Mouse (Mus musculus): ENCODE results near the gene Spta1. TPM values are rescaled to one million over a fixed set of nuclear protein-coding genes. Genes with fewer than 3 reads are reported as not detected.

The Spta1 gene
- polyA plus RNA-seq, 1 experiment from 2014 or later: 0.54 TPM

- H3K9ac ChIP-seq: no peak overlapping the region
- no peaks in the 10 kb centered on the region for H3K4me1 ChIP-seq
- WGBS: 37% methylated on average over 2 of the region's 2 CpGs
- H3K4me3 ChIP-seq: no peak overlapping the region
- no peaks in the 10 kb centered on the region for H3K9me3 ChIP-seq
- no peak overlapping the region for H3K4me2 ChIP-seq
- H3K27ac ChIP-seq: no peak overlapping the region
- ATAC-seq (ENCODE audit: borderline replicate concordance, extremely low read depth, low FRiP score, low TSS enrichment): peak; percentile 77; the same call in 1 of the 2 replicates
- H3K36me3 ChIP-seq: no peaks in the 10 kb centered on the region
- no peaks in the 10 kb centered on the region for H3K27me3 ChIP-seq
Observed at GRCm38 (mm10) chr1:174171537-174171936, 1.0 kb upstream of the Spta1 start.

- Histone ChIP-seq H3K4me1 (no peaks in the 10 kb centered on the region), H3K36me3 (no peaks in the 10 kb centered on the region), H3K4me2 (no peak overlapping the region), H3K9me3 (no peaks in the 10 kb centered on the region), H3K27me3 (no peaks in the 10 kb centered on the region), H3K9ac (no peak overlapping the region), H3K4me3 (no peak overlapping the region), H3K27ac (no peak overlapping the region)
- ATAC-seq (ENCODE audit: borderline replicate concordance, extremely low read depth, low FRiP score, low TSS enrichment): no peak
- WGBS: 57% methylated on average over 7 of the region's 7 CpGs
Observed at GRCm38 (mm10) chr1:174204699-174205098, 32.1 kb downstream of the Spta1 start.

DNA sequence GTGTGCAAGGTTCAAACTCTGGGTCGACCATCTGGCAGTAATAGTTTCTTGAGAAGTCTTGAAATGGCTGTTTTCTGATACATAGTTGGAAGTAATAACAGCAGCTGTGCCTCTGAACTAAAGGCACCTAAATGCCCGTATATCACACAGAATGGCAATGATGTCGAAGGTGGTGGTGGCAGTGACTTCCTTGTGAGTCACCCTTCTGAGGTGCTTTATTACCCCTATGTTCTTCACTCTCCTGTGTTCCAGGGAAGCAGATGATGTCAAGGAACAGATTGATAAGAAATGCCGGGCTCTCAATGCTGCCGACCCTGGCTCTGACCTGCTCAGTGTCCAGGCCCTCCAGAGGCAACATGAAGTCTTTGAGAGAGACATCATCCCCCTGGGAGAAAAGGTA is 39.7 kb downstream of the Spta1 start:
- Histone ChIP-seq H3K36me3 (no peaks in the 10 kb centered on the region), H3K4me3 (no peak overlapping the region), H3K4me2 (no peak overlapping the region), H3K27me3 (no peaks in the 10 kb centered on the region), H3K4me1 (no peaks in the 10 kb centered on the region), H3K9ac (no peak overlapping the region), H3K9me3 (no peaks in the 10 kb centered on the region), H3K27ac (no peak overlapping the region)
- WGBS: 72% methylated on average over 5 of the region's 5 CpGs
- ATAC-seq (ENCODE audit: borderline replicate concordance, extremely low read depth, low FRiP score, low TSS enrichment): no peak

GRCm38 (mm10) chr1:174215270-174216038 is 42.9 kb downstream of the Spta1 start:
- 52% methylated on average over 8 of the region's 8 CpGs for WGBS
- Histone ChIP-seq H3K4me2 (no peak overlapping the region), H3K9me3 (no peaks in the 10 kb centered on the region), H3K9ac (no peak overlapping the region), H3K27ac (no peak overlapping the region), H3K4me3 (no peak overlapping the region), H3K27me3 (no peaks in the 10 kb centered on the region), H3K4me1 (no peaks in the 10 kb centered on the region), H3K36me3 (no peaks in the 10 kb centered on the region)
- no peak for ATAC-seq (ENCODE audit: borderline replicate concordance, extremely low read depth, low FRiP score, low TSS enrichment)

DNA sequence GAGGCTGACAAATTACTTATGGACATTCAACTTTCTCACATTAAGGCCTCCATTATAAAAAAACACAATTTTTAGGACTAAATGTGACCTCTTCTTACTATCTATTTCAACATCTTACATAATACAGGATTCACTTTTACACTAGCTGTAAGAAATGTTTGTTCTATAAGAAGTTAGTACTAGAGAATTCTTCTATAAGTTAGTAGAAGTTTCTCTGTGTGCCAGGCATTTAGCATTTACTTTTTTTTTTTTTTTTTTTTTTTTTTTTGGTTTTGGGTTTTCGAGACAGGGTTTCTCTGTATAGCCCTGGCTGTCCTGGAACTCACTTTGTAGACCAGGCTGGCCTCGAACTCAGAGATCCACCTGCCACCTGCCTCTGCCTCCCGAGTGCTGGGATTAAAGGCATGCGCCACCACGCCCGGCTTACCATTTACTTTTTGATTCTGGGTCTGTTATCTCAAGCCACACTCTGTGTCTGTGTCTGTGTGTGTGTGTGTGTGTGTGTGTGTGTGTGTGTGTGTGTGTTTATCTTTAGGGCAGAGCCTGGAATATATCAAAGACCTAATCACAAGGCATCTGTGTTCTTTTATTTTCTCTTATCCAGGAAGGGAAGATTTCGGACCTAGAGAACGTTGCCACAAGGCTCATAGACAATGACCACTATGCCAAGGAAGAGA is 44.1 kb downstream of the Spta1 start:
- Histone ChIP-seq H3K27ac (no peak overlapping the region), H3K4me1 (no peaks in the 10 kb centered on the region), H3K36me3 (no peaks in the 10 kb centered on the region), H3K27me3 (no peaks in the 10 kb centered on the region), H3K4me3 (no peak overlapping the region), H3K9me3 (no peaks in the 10 kb centered on the region), H3K9ac (no peak overlapping the region), H3K4me2 (no peak overlapping the region)
- 77% methylated on average over 8 of the region's 8 CpGs for WGBS
- ATAC-seq (ENCODE audit: borderline replicate concordance, extremely low read depth, low FRiP score, low TSS enrichment): no peak

DNA sequence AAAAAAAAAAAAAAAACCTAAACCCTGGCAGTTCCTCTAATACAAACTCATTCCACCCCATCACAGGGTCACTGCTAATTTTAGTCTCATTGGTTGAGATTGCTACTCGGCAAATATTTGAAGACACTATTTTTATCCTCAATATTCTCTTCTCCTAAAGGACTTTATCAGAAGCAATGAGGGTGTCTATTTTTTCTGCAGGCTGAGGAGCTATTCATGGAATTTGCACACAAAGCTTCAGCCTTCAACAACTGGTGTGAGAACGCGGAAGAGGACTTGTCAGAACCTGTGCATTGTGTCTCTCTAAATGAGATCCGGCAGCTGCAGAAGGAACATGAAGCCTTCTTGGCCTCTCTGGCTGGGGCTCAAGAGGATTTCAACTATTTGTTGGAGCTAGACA is 67.3 kb downstream of the Spta1 start:
- H3K27me3 ChIP-seq: no peaks in the 10 kb centered on the region
- H3K4me3 ChIP-seq: no peak overlapping the region
- H3K9me3 ChIP-seq: no peaks in the 10 kb centered on the region
- no peak for ATAC-seq (ENCODE audit: borderline replicate concordance, extremely low read depth, low FRiP score, low TSS enrichment)
- no peak overlapping the region for H3K9ac ChIP-seq
- H3K4me1 ChIP-seq: no peaks in the 10 kb centered on the region
- WGBS: 85% methylated on average over 4 of the region's 4 CpGs
- H3K4me2 ChIP-seq: no peak overlapping the region
- no peak overlapping the region for H3K27ac ChIP-seq
- H3K36me3 ChIP-seq: no peaks in the 10 kb centered on the region

DNA sequence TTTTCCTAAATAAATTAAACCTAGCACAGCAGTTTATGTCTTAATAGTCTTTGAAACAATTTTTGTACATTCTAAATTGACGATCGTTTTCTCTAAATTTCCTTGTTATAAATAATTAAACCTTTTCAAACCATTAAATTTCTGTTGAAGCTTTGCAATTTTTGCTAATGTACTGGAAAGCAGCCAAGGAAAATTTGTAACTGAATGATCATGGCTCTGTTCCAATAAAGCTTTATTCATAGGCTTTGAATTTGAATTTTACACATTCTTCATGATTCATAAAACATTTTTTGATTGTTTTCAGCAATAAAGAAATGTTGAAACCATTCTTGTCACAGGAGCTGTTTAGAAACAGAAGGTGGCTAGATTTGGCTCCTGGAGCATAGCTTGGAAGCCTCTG is 72.0 kb downstream of the Spta1 start:
- H3K9me3 ChIP-seq: no peaks in the 10 kb centered on the region
- no peaks in the 10 kb centered on the region for H3K4me1 ChIP-seq
- H3K4me2 ChIP-seq: no peak overlapping the region
- no peak overlapping the region for H3K9ac ChIP-seq
- no peaks in the 10 kb centered on the region for H3K36me3 ChIP-seq
- H3K4me3 ChIP-seq: no peak overlapping the region
- H3K27me3 ChIP-seq: no peaks in the 10 kb centered on the region
- no peak for ATAC-seq (ENCODE audit: borderline replicate concordance, extremely low read depth, low FRiP score, low TSS enrichment)
- 70% methylated on average over 2 of the region's 2 CpGs for WGBS
- no peak overlapping the region for H3K27ac ChIP-seq

- no peak for ATAC-seq (ENCODE audit: borderline replicate concordance, extremely low read depth, low FRiP score, low TSS enrichment)
- WGBS: 71% methylated on average over 1 of the region's 1 CpGs
- Histone ChIP-seq H3K4me1 (no peaks in the 10 kb centered on the region), H3K4me3 (no peak overlapping the region), H3K27ac (no peak overlapping the region), H3K9ac (no peak overlapping the region), H3K27me3 (no peaks in the 10 kb centered on the region), H3K36me3 (no peaks in the 10 kb centered on the region), H3K9me3 (no peaks in the 10 kb centered on the region), H3K4me2 (no peak overlapping the region)
Observed at GRCm38 (mm10) chr1:174246080-174246479, 73.5 kb downstream of the Spta1 start.

- Histone ChIP-seq H3K27ac (no peak overlapping the region), H3K4me1 (no peaks in the 10 kb centered on the region), H3K4me3 (no peak overlapping the region), H3K27me3 (no peaks in the 10 kb centered on the region), H3K4me2 (no peak overlapping the region), H3K9ac (no peak overlapping the region), H3K9me3 (no peaks in the 10 kb centered on the region), H3K36me3 (no peaks in the 10 kb centered on the region)
- no peak for ATAC-seq (ENCODE audit: borderline replicate concordance, extremely low read depth, low FRiP score, low TSS enrichment)
- WGBS: 85% methylated on average over 6 of the region's 6 CpGs
Observed at GRCm38 (mm10) chr1:174247170-174247569, 74.6 kb downstream of the Spta1 start.

- Histone ChIP-seq H3K9me3 (no peaks in the 10 kb centered on the region), H3K27me3 (no peaks in the 10 kb centered on the region), H3K36me3 (no peaks in the 10 kb centered on the region), H3K4me2 (no peak overlapping the region), H3K9ac (no peak overlapping the region), H3K27ac (no peak overlapping the region), H3K4me1 (no peaks in the 10 kb centered on the region), H3K4me3 (no peak overlapping the region)
- WGBS: 83% methylated on average over 2 of the region's 2 CpGs
- no peak for ATAC-seq (ENCODE audit: borderline replicate concordance, extremely low read depth, low FRiP score, low TSS enrichment)
Observed at GRCm38 (mm10) chr1:174250376-174250775, 77.8 kb downstream of the Spta1 start.

- H3K9ac ChIP-seq: no peak within 1 kb of the TSS
- ATAC-seq (ENCODE audit: borderline replicate concordance, extremely low read depth, low FRiP score, low TSS enrichment): no peak
- 73% methylated on average over 3 of the region's 3 CpGs for whole genome bisulfite sequencing
Observed at GRCm38 (mm10) chr1:174251961-174252360, 79.4 kb downstream of the Spta1 start, which contains the start of gene Olfr419. TSS of gene Olfr419 (minus strand) at chr1:174252061.

DNA sequence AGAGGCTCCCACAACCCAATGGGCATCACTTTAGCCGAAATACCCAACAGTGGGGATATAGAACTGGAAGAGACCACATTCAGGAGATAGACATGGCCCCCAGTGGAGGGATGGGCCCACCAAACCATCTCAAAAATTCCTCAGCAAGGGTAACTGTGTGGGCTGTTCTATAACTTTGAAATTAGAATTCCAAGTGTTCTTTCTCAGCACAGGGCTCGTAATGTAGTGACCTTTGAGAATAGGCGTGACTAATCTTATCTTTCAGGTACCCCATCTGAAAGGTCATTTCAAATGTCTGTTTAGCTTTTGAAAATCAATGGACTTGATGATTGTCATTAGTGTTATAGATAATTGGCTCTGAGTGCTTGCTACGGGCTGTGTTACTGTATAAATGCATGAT is 95.2 kb downstream of the Spta1 start:
- Histone ChIP-seq H3K27me3 (no peaks in the 10 kb centered on the region), H3K4me3 (no peak overlapping the region), H3K36me3 (no peaks in the 10 kb centered on the region), H3K4me1 (no peaks in the 10 kb centered on the region), H3K9me3 (no peaks in the 10 kb centered on the region), H3K27ac (no peak overlapping the region), H3K9ac (no peak overlapping the region), H3K4me2 (no peak overlapping the region)
- 75% methylated on average over 4 of the region's 4 CpGs for WGBS
- no peak for ATAC-seq (ENCODE audit: borderline replicate concordance, extremely low read depth, low FRiP score, low TSS enrichment)

More at GRCm38 (mm10) chr1:174251961-174252360, 79.4 kb downstream of the Spta1 start, which contains the start of gene Olfr419:
- Histone ChIP-seq H3K36me3 (no peaks in the 10 kb centered on the region), H3K4me3 (no peak within 1 kb of the TSS), H3K27me3 (no peaks in the 10 kb centered on the region), H3K4me1 (no peaks in the 10 kb centered on the region), H3K4me2 (no peak within 1 kb of the TSS), H3K9me3 (no peaks in the 10 kb centered on the region), H3K27ac (no peak within 1 kb of the TSS)
